Mouse (Mus musculus): ENCODE measurements at regions not wholly inside any gene's neighbourhood (a gene's known extent, or its start where the extent isn't known, plus 50 kb on each side); places are given as distances from the start of the nearest gene placed in this dataset.

- no peak for DNase-seq (ENCODE audit: low read depth, low spot score)
These were observed 232.0 kb downstream of the Wdr72 start for GRCm38 (mm10) chr9:74342176-74342575.

- no peak for DNase-seq (ENCODE audit: low read depth, low spot score)
These were observed 234.9 kb downstream of the Wdr72 start for GRCm38 (mm10) chr9:74345027-74345426.

GRCm38 (mm10) chr9:74348776-74349175, 238.6 kb downstream of the Wdr72 start:
- no peak for DNase-seq (ENCODE audit: low read depth, low spot score)

GRCm38 (mm10) chr9:74365930-74366438, 255.8 kb downstream of the Wdr72 start:
- DNase-seq (ENCODE audit: low read depth, low spot score), result no peak

DNA sequence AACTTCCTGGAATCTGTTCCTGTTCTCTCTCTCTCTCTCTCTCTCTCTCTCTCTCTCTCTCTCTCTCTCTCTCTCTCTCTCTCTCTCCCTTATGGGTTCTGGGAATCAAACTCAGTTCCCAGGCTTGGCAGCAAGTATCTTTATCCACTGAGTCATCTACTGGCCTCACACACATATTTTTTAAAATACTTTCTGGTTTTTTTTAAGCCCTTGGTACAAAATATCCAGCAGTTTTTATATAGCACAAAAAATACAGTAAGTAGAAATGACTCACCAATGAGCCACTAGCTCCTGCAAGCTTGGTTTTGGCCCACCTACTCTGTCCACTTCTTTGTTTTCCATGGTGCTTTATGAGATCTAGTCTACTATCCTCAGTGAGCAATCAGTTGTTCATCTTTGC, 266.0 kb downstream of the Wdr72 start:
- peak; percentile 23 for DNase-seq (ENCODE audit: low read depth, low spot score)

DNA sequence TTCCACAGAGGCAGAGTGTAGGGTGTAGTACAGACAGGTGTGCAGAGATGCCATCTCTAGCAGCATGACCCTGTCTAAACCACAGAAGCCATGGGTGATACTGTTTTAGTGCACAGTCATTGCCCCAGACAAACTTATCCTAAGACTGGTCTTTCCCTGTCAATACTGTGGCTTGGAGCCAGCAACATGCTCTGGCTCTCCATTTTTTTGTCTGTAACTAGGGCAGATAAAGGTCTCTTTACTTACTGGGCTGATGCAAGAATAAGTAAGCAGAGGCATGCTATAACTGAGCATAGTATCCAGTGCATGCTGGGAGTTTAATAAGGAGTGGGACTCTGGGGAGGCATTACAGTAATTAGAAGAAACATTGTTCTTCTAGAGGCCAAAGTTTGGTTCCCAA, 267.0 kb downstream of the Wdr72 start:
- DNase-seq (ENCODE audit: low read depth, low spot score), result no peak

DNA sequence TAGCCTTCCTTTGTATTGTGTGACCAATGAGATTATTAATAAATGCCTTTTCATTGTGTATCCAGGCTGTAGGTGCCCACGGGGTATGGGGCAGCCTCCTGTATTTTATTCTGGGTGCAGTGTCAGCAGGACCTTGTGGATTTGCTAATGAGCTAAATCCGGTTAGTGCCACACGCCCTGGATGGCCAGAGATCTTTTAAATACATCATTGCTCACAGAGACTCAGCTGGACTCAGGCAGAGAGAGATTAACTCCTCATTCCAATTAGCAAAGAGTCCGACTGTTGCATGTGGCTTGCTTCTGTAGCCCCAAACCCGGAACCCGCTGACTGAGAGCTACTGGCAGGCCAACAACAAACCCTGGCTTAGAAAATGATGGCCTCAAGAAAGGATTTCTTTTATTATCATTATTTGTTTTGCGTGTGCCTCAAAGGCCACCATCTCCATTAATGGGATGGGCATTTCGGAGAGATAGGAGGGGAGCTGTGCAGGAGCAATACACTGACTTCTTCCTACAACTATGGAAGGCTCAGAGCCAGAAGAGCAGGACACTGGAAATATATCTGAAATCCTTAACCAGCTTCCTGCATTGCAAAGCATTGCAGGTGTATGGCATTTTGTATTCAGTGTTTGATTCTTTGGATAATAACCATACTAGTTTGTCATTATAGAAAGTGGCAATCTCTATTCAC, 274.2 kb downstream of the Wdr72 start:
- DNase-seq (ENCODE audit: low read depth, low spot score), result no peak

- no peak for DNase-seq (ENCODE audit: low read depth, low spot score)
These were observed 315.4 kb downstream of the Wdr72 start for GRCm38 (mm10) chr9:74425594-74425993.

- DNase-seq (ENCODE audit: low read depth, low spot score), result no peak
These were observed 339.8 kb downstream of the Wdr72 start for GRCm38 (mm10) chr9:74449981-74450380.

DNA sequence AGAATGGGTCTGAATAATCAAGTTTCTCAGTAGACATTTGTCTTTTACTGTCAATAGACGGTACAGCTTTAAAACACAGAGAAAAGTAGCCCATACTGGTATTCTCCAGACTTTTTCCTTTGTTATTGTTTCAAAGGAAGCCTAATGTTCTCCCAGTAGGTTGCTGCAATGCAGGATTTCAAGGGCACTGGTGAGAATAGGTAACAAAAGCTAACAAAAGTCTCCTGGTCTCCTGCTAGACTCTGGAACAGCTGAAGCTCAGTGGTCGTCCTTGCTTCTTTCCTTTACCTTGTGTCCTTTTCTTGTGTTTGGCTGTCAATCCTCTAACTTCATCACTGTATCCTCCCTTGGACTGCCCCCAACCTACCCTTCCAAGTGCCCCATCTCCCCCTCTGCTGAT, 350.9 kb downstream of the Wdr72 start:
- DNase-seq (ENCODE audit: low read depth, low spot score), result no peak

DNA sequence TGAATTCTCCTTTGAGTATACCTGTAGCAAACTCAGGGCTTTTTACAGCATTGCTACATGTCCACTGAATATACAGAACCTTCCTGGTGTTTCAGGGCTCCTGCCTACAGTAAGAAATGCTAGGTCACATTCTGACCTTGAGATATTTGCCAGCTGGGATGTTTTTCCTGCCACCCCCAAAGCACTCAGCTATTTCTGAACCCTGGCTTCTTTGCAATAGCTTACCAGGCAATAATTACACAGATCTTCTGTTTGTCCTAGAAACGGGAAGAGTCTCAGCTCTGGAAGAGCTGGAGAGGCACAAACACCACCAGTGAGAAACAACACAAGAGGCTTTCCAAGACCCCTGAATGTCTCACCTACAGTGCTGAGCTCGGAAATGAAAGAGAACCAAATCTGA, 366.7 kb downstream of the Wdr72 start:
- DNase-seq (ENCODE audit: low read depth, low spot score), result no peak

- no peak for DNase-seq (ENCODE audit: low read depth, low spot score)
These were observed 369.1 kb downstream of the Wdr72 start for GRCm38 (mm10) chr9:74479273-74479672.

- no peak for DNase-seq (ENCODE audit: low read depth, low spot score)
These were observed 347.8 kb upstream of the Onecut1 start for GRCm38 (mm10) chr9:74513887-74514286.

DNA sequence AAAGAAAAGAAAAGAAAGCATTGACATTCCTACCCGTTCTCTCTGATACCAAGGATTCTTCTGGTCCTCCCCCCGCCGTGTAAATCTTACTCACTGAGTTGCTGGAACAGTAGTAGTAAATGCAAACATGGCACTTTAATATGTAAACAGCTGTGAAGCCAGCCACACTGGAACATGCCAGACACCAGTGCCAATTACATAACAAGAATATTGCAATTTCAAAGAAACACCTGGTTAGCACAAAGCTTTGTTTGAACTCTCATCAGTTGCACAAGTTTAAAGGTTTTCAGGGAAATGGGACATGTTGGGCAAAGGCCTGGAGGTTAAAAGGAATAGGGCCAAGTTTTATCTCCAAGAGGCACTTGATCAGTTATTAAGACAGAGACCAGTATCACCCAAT, 333.2 kb upstream of the Onecut1 start:
- no peak for DNase-seq (ENCODE audit: low read depth, low spot score)

DNA sequence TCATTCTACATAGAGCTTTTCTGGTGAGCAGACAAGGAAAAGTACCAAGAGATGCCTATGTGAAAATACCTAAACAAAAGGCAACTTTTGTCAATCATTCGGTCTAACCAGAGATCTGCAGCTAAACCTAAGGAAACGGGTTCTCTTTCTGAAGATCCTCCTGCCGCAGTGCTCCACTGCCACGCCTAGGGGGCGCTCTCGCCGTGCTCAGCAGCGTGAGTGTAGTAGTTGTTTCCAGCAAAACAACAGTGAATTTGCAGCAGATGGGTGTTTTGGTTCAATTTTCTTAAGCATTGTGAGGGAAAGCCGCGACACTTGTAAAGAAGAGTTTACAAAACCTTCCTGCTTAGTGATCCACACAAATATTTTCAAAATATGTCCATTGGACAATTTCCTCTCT, 331.4 kb upstream of the Onecut1 start:
- peak; percentile 24 for DNase-seq (ENCODE audit: low read depth, low spot score)

DNA sequence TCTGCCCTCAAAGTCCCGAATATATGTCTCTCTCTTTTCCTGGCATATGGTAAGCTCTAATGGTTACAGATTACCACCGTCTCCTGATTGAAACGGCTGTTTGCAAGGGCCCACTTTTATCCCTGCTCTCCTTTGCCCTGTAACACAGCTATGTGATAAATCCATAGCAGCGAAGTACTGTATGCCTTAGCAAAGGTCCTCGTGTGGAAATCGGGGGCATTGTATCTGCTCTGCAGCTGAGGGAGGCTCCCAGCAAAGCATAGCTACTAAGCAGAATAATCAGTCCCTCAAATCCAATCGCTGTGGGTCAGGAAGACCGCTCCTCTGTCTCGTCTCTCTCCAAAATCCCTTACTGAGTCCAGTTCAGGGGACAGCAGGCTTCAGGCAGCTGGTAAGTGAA, 331.0 kb upstream of the Onecut1 start:
- DNase-seq (ENCODE audit: low read depth, low spot score), result no peak

GRCm38 (mm10) chr9:74531986-74532385, 329.7 kb upstream of the Onecut1 start:
- no peak for DNase-seq (ENCODE audit: low read depth, low spot score)

DNA sequence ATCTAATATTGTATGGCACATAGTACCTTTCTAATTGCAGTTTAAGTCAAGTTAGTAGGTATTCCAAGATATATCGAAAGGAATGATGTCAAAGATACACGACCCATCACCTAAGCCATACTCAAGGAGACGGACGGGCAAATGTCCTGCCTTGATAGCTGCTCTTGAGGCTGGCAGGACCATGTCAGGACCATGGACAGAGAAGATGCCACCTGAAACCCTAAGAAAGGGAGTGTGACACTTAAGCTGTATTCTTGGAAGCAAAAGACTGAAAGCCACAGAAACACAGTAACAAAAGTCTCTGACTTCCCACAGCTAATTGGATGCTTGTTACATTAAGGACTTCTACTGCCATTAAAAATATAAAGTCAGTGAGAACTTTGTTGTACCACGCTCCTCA, 326.7 kb upstream of the Onecut1 start:
- no peak for DNase-seq (ENCODE audit: low read depth, low spot score)

DNA sequence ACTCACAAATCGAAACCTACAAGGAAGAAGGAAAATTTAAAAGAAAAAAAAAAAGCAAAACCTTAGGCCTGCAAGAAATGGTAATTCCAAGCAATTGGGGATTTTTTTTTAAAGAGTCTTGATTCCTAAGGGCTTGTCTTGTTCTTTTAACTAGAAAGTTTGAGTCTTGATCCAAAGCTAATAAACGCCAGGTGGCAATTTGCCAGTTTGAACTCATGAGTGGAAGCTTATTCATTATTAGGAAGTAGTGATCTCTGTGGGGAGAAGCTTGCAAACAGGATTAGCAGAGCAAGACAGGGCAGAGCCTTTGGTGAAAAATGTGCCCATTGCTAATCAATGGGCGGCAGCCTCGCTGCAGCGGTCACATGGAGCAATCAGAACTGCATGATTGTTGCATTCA, 305.6 kb upstream of the Onecut1 start:
- DNase-seq (ENCODE audit: low read depth, low spot score), result no peak

- DNase-seq (ENCODE audit: low read depth, low spot score), result no peak
These were observed 269.0 kb upstream of the Onecut1 start for GRCm38 (mm10) chr9:74592757-74593156.

DNA sequence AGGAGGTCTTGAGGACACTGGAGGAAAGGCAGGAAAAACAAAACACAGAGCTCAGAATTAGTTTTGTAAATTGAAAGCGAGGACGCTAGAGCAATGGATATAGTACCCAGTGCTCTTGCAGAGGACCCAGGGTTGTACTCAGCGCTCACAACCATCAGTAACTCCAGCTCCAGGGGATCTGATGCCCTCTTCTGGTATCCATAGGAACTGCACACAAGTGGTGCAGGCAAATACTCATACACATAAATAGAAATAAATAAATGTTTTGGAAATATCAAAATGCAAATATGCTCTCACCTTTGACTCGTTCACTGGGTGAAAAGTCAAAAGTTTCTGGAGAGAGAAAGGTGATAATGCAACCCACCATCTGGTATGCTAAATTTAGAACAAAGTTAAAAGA, 267.8 kb upstream of the Onecut1 start:
- DNase-seq (ENCODE audit: low read depth, low spot score), result no peak

DNA sequence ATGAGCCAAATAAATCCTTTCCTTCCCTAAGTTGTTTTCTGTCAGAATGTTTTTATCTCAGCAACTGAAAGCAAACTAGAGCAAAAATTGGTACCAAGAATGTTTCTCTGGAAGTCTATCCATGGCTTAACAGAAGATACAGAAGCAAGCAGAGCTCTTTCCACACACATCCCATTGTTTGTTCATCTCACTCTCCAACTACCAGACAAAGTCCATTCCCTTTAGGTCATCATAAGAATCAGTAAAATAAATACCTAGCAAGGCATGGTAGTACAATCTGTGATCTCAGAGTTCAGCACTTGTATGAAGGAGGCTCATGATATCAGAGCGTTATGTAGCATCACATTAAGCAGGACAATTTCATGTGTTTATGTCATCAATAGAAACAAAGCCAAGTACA, 257.3 kb upstream of the Onecut1 start:
- DNase-seq (ENCODE audit: low read depth, low spot score), result no peak

DNA sequence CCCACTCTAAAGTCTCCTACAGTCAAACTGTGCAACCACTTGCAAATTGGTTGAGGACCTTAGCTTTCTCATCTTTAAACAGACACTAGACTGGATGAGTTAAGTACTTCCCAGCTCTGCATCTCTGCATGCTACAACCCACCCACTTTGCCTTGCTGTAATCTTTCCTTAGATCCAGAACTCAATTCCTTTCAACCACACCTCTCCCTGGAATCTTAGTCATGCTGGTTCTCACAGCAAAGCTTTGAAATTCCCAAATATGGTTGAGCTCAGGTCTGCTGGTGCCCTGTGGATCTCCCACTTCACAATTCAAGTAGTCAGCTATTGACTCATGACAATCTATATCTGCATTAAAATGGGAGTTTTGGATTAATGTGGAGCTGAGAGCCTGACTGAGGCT, 239.8 kb upstream of the Onecut1 start:
- no peak for DNase-seq (ENCODE audit: low read depth, low spot score)

DNA sequence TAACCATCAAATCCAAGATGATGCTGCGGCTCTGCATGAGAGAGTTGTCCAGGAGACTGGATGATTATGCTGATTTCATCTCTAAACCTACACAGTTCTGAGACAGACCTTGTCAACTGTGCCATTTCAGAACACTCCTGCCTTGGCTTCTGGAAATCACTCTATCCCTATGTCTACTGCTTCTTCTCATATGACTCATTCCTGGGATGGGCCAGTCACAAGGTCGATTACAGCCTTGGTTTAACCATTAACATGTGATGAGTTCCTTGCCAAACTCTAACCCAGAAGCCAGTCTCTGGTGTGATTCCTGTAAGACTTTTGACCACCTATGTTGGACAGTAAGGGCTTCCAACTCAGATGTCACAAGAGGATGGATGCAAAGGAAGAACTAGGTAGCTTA, 216.3 kb upstream of the Onecut1 start:
- no peak for DNase-seq (ENCODE audit: low read depth, low spot score)
